Mouse (Mus musculus): ENCODE measurements around the gene Gm21887. TPM values are rescaled to one million over a fixed set of nuclear protein-coding genes. Genes with fewer than 3 reads are reported as not detected.
"Not testable (repeated sequence)": the region's sequence is repeated elsewhere in the genome, so short reads cannot be mapped to it uniquely, and the experiment has no call there.

Gene Gm21887
- polyA plus RNA-seq, 1 experiment from 2014 or later, result 306 TPM

DNA sequence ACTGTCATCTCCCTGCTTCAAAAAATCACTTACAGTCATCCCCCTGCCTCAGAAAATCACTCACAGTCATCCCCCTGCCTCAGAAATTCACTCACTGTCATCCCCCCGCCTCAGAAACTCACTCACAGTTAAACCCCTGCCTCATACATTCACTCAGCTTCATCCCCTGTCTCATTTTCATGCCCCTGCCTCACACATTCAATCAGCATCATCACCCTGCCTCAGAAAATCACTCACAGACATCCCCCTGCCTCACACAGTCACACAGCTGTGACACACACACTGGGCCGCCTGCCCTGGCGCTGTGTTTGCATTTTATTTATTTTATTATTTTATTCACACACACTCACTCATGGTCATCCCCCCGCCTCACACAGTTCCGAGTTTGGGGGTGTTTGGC lies 4.7 kb upstream of the Gm21887 start:
- not testable (repeated sequence) for H3K36me3 ChIP-seq; H3K27me3 ChIP-seq (ENCODE audit: low read depth, poor library complexity, severe bottlenecking); H3K4me3 ChIP-seq
- peak; percentile 12 for DNase-seq (ENCODE audit: low spot score)
- peaks cover 48% of the 10 kb centered on the region for H3K9me3 ChIP-seq (replicated peaks)
- H3K4me1 ChIP-seq, result peaks cover 37% of the 10 kb centered on the region
- peak overlapping the region; percentile 61 for H3K27ac ChIP-seq (replicated peaks)
- 35% methylated on average over 5 of the region's 5 CpGs for WGBS

DNA sequence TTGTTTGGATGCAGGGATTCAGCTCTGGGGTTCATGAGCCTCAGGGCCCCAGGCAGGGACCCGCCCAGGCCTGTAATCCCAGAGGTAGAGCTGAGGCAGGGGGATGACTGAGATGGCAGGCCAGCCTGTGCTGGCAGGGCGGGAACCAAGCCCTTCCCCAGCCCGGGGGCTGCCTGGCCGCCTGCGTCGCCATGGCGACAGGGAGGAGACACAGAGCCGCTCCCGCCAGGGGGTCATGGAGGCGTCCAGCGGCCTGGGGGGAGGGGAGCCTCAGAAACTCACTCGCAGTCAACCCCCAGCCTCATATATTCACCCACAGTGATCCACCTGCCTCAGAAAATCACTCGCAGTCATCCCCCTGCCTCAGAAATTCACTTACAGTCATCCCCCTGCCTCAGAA lies 4.3 kb upstream of the Gm21887 start:
- H3K4me3 ChIP-seq; H3K36me3 ChIP-seq; H3K27me3 ChIP-seq (ENCODE audit: low read depth, poor library complexity, severe bottlenecking): not testable (repeated sequence)
- peak; percentile 64 for DNase-seq (ENCODE audit: low spot score)
- peaks cover 37% of the 10 kb centered on the region for H3K4me1 ChIP-seq
- 29% methylated on average over 13 of the region's 13 CpGs for WGBS
- peaks cover 52% of the 10 kb centered on the region for H3K9me3 ChIP-seq (replicated peaks)
- H3K27ac ChIP-seq (replicated peaks), result peak overlapping the region; percentile 61

DNA sequence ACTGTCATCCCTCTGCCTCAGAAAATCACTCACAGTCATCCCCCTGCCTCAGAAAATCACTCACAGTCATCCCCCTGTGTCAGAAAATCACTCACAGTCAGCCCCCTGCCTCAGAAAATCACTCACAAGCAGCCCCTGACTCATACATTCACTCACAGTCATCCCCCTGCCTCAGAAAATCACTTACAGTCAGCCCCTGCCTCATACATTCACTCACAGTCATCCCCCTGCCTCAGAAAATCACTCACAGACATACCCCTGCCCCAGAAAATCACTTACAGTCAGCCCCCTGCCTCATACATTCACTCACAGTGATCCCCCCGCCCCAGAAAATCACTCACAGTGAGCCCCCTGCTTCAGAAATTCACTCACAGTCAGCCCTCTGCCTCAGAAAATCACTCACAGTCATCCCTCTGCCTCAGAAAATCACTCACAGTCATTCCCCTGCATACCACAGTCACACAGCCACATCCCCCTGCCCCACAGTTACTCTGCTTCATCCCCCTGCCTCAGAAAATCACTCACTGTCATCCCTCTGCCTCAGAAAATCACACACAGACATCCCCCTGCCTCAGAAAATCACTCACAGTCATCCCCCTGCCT lies 3.7 kb upstream of the Gm21887 start:
- 40% methylated on average over 1 of the region's 1 CpGs for WGBS

DNA sequence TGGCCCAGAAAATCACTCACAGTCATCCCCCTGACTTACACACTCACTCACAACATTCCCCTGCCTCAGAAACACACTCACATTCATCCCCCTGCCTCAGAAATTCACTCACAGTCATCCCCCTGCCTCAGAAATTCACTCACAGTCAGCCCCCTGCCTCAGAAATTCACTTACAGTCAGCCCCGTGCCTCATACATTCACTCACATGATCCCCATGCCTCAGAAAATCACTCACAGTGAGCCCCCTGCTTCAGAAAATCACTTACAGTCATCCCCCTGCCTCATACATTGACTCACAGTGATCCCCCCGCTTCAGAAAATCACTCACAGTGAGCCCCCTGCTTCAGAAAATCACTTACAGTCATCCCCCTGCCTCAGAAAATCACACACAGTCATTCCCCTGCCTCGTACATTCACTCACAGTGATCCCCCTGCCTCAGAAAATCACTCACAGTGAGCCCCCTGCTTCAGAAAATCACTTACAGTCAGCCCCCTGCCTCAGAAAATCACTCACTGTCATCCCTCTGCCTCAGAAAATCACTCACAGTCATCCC lies 2.7 kb upstream of the Gm21887 start:
- H3K36me3 ChIP-seq, result peaks cover 14% of the 10 kb centered on the region
- peak; percentile 58 for DNase-seq (ENCODE audit: low spot score)
- peaks cover 37% of the 10 kb centered on the region for H3K4me1 ChIP-seq
- H3K27me3 ChIP-seq (ENCODE audit: low read depth, poor library complexity, severe bottlenecking); H3K4me3 ChIP-seq: not testable (repeated sequence)
- H3K9me3 ChIP-seq (replicated peaks), result peaks cover 57% of the 10 kb centered on the region
- peak overlapping the region; percentile 84 for H3K27ac ChIP-seq (replicated peaks)
- 47% methylated on average over 3 of the region's 3 CpGs for WGBS

More for the DNA sequence above, 3.7 kb upstream of the Gm21887 start:
- not testable (repeated sequence) for H3K36me3 ChIP-seq; H3K27me3 ChIP-seq (ENCODE audit: low read depth, poor library complexity, severe bottlenecking); H3K4me3 ChIP-seq
- peaks cover 55% of the 10 kb centered on the region for H3K9me3 ChIP-seq (replicated peaks)
- DNase-seq (ENCODE audit: low spot score), result peak; percentile 7
- H3K27ac ChIP-seq (replicated peaks), result peak overlapping the region; percentile 65
- peaks cover 39% of the 10 kb centered on the region for H3K4me1 ChIP-seq

DNA sequence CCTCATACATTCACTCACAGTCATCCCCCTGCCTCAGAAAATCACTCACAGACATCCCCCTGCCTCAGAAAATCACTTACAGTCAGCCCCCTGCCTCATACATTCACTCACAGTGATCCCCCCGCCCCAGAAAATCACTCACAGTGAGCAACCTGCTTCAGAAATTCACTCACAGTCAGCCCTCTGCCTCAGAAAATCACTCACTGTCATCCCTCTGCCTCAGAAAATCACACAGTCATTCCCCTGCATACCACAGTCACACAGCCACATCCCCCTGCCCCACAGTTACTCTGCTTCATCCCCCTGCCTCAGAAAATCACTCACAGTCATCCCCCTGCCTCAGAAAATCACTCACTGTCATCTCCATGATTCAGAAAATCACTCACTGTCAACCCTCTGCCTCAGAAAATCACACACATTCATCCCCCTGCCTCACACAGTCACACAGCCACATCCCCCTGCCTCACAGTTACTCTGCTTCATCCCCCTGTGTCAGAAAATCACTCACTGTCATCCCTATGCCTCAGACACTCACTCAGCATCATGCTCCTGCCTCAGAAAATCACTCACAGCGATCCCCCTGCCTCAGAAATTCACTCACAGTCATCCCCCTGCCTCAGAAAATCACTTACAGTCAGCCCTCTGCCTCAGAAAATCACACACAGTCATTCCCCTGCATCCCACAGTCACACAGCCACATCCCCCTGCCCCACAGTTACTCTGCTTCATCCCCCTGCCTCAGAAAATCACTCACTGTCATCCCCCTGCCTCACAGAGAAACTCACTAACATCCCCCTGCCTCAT lies 1.9 kb upstream of the Gm21887 start:
- DNase-seq (ENCODE audit: low spot score), result peak; percentile 47
- peaks cover 57% of the 10 kb centered on the region for H3K9me3 ChIP-seq (replicated peaks)
- not testable (repeated sequence) for H3K27me3 ChIP-seq (ENCODE audit: low read depth, poor library complexity, severe bottlenecking); H3K4me3 ChIP-seq
- peaks cover 14% of the 10 kb centered on the region for H3K36me3 ChIP-seq
- H3K4me1 ChIP-seq, result peaks cover 37% of the 10 kb centered on the region
- peak overlapping the region; percentile 70 for H3K27ac ChIP-seq (replicated peaks)
- WGBS, result 43% methylated on average over 2 of the region's 2 CpGs

DNA sequence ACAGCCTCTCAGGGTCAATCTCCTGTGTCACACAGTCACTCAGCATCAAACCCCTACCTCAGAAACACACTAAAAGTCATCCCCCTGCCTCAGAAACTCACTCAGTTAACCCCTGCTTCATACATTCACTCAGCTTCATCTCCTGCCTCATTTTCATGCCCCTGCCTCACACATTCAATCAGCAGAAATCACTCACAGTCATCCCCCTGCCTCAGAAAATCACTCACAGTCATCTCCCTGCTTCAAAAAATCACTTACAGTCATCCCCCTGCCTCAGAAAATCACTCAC lies 1.3 kb upstream of the Gm21887 start:
- peaks cover 14% of the 10 kb centered on the region for H3K36me3 ChIP-seq
- H3K4me1 ChIP-seq, result peaks cover 37% of the 10 kb centered on the region
- peak; percentile 37 for DNase-seq (ENCODE audit: low spot score)
- not testable (repeated sequence) for H3K27me3 ChIP-seq (ENCODE audit: low read depth, poor library complexity, severe bottlenecking); H3K4me3 ChIP-seq
- H3K27ac ChIP-seq (replicated peaks), result peak overlapping the region; percentile 70
- H3K9me3 ChIP-seq (replicated peaks), result peaks cover 57% of the 10 kb centered on the region

DNA sequence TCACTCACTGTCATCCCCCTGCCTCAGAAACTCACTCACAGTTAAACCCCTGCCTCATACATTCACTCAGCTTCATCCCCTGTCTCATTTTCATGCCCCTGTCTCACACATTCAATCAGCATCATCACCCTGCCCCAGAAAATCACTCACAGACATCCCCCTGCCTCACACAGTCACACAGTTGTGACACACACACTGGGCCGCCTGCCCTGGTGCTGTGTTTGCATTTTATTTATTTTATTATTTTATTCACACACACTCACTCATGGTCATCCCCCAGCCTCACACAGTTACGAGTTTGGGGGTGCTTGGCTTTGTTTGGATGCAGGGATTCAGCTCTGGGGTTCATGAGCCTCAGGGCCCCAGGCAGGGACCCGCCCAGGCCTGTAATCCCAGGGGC lies 875 bp upstream of the Gm21887 start:
- Histone ChIP-seq H3K4me3 (peak overlapping the region; percentile 58), H3K27ac (replicated peaks) (peak overlapping the region; percentile 70), H3K4me1 (peaks cover 37% of the 10 kb centered on the region), H3K36me3 (peaks cover 14% of the 10 kb centered on the region), H3K9me3 (replicated peaks) (peaks cover 57% of the 10 kb centered on the region)
- 47% methylated on average over 3 of the region's 3 CpGs for WGBS
- H3K27me3 ChIP-seq (ENCODE audit: low read depth, poor library complexity, severe bottlenecking), result not testable (repeated sequence)
- DNase-seq (ENCODE audit: low spot score), result peak; percentile 44

DNA sequence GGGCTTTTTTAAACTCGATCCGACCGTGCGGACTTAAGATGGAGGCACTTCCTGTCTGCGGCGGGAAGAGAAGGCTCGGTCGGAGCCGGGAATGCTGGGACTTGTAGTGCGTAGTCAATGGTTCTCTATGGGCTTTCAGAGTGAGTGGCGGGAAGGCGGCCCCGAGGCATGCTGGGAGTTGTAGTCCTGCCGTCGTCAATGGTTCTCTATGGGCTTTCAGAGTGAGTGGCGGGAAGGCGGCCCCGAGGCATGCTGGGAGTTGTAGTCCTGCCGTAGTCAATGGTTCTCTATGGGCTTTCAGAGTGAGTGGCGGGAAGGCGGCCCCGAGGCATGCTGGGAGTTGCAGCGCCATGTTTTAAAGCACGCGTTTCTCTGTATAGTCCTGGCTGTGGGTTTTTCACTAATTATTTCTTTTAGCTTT lies 352 bp downstream of the Gm21887 start:
- Histone ChIP-seq H3K36me3 (peaks cover 19% of the 10 kb centered on the region), H3K4me1 (peaks cover 32% of the 10 kb centered on the region), H3K27ac (replicated peaks) (peak overlapping the region; percentile 90), H3K4me3 (peak overlapping the region; percentile 58), H3K9me3 (replicated peaks) (peaks cover 52% of the 10 kb centered on the region)
- DNase-seq (ENCODE audit: low spot score), result peak; percentile 96
- H3K27me3 ChIP-seq (ENCODE audit: low read depth, poor library complexity, severe bottlenecking), result not testable (repeated sequence)
- WGBS, result 56% methylated on average over 25 of the region's 25 CpGs

DNA sequence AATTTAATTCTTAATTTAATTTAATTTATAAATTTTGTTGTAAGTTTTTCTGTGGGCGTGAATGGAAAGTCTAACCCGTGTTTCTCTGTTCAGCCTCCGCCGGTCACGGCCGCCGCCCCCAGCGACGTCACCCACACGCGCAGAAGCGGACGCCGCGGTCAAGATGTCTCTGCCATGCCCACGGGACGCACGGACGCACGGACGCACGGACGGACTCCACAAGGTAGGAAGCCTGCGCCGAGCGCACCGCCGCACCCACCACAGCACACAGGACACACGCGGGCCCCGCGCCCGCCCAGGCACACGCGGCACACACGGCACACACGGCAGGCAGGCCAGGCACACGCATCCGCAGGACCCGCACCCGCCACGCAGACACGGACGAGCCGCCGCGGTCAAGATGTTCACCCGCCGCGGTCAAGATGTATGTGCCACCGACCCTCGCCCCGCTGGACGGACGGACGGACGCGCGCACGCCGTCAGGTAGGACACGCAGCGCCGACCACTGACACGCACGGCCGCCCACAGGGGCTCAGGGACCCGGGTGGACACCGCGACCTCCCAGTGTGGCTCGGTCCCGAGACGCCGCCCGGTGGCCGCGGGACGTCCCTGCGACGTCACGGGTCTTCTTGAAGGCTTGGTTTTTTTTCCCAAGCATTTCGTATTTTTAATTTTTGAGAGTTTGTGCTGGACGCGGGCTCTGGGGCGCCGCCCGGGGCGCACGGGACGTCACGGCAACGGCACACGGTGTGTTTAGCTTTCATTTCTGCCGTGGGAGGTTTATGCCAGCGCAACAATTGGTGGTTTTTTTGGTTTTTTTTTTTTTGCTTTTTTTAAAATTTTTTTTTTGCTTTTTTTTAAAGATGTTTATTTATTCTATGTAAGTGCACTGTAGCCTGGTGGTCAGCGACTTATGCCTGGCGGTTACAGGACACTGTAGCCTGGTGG lies 1.4 kb downstream of the Gm21887 start:
- H3K27ac ChIP-seq (replicated peaks); H3K27me3 ChIP-seq (ENCODE audit: low read depth, poor library complexity, severe bottlenecking): not testable (repeated sequence)
- Histone ChIP-seq H3K4me1 (peaks cover 27% of the 10 kb centered on the region), H3K9me3 (replicated peaks) (peaks cover 51% of the 10 kb centered on the region), H3K36me3 (peaks cover 19% of the 10 kb centered on the region), H3K4me3 (peak overlapping the region; percentile 58)
- WGBS, result 86% methylated on average over 97 of the region's 97 CpGs
- peak; percentile 68 for DNase-seq (ENCODE audit: low spot score)

DNA sequence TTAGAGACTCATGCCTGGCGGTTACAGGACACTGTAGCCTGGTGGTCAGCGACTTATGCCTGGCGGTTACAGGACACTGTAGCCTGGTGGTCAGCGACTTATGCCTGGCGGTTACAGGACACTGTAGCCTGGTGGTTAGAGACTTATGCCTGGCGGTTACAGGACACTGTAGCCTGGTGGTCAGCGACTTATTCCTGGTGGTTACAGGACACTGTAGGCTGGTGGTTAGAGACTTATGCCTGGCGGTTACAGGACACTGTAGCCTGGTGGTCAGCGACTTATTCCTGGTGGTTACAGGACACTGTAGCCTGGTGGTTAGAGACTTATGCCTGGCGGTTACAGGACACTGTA lies 2.0 kb downstream of the Gm21887 start:
- WGBS, result 84% methylated on average over 6 of the region's 10 CpGs
- H3K4me1 ChIP-seq, result peaks cover 27% of the 10 kb centered on the region

DNA sequence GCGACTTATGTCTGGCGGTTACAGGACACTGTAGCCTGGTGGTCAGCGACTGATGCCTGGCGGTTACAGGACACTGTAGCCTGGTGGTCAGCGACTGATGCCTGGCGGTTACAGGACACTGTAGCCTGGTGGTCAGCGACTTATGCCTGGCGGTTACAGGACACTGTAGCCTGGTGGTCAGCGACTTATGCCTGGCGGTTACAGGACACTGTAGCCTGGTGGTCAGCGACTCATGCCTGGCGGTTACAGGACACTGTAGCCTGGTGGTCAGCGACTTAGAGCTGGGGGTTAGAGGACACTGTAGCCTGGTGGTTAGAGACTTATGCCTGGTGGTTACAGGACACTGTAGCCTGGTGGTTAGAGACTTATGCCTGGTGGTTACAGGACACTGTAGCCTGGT lies 4.0 kb downstream of the Gm21887 start:
- WGBS, result 96% methylated on average over 8 of the region's 13 CpGs
- peaks cover 44% of the 10 kb centered on the region for H3K9me3 ChIP-seq (replicated peaks)

More for the DNA sequence above, 2.0 kb downstream of the Gm21887 start:
- Histone ChIP-seq H3K9me3 (replicated peaks) (peaks cover 54% of the 10 kb centered on the region), H3K36me3 (peaks cover 25% of the 10 kb centered on the region)
- not testable (repeated sequence) for DNase-seq (ENCODE audit: low spot score); H3K27ac ChIP-seq (replicated peaks); H3K27me3 ChIP-seq (ENCODE audit: low read depth, poor library complexity, severe bottlenecking); H3K4me3 ChIP-seq

DNA sequence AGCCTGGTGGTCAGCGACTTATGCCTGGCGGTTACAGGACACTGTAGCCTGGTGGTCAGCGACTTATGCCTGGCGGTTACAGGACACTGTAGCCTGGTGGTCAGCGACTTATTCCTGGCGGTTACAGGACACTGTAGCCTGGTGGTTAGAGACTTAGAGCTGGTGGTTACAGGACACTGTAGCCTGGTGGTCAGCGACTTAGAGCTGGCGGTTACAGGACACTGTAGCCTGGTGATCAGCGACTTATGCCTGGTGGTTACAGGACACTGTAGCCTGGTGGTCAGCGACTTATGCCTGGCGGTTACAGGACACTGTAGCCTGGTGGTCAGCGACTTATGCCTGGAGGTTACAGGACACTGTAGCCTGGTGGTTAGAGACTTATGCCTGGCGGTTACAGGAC lies 4.6 kb downstream of the Gm21887 start:
- Histone ChIP-seq H3K9me3 (replicated peaks) (peaks cover 44% of the 10 kb centered on the region), H3K36me3 (peaks cover 45% of the 10 kb centered on the region)
- DNase-seq (ENCODE audit: low spot score); H3K4me3 ChIP-seq; H3K27ac ChIP-seq (replicated peaks); H3K4me1 ChIP-seq; H3K27me3 ChIP-seq (ENCODE audit: low read depth, poor library complexity, severe bottlenecking): not testable (repeated sequence)
- 80% methylated on average over 7 of the region's 13 CpGs for WGBS

More for the DNA sequence above, 4.0 kb downstream of the Gm21887 start:
- H3K4me3 ChIP-seq; H3K27me3 ChIP-seq (ENCODE audit: low read depth, poor library complexity, severe bottlenecking); DNase-seq (ENCODE audit: low spot score); H3K27ac ChIP-seq (replicated peaks): not testable (repeated sequence)
- H3K4me1 ChIP-seq, result peaks cover 13% of the 10 kb centered on the region
- peaks cover 38% of the 10 kb centered on the region for H3K36me3 ChIP-seq

Measured in midbrain, embryonic 10.5 days (tissue).